Mouse (Mus musculus) stomach, postnatal 0 days (tissue): ENCODE results near the gene Xkr7.

Experiments
- CTCF ChIP-seq: IDR thresholded peaks from 2 replicates; pipeline ENCODE4 v1.5.1; 2016; ENCODE audit warnings: antibody characterized with exemption, low read depth, mild to moderate bottlenecking, moderate library complexity
- EP300 ChIP-seq: optimal IDR thresholded peaks from 2 replicates; pipeline ENCODE3; 2016; ENCODE audit warnings: antibody characterized with exemption

DNA sequence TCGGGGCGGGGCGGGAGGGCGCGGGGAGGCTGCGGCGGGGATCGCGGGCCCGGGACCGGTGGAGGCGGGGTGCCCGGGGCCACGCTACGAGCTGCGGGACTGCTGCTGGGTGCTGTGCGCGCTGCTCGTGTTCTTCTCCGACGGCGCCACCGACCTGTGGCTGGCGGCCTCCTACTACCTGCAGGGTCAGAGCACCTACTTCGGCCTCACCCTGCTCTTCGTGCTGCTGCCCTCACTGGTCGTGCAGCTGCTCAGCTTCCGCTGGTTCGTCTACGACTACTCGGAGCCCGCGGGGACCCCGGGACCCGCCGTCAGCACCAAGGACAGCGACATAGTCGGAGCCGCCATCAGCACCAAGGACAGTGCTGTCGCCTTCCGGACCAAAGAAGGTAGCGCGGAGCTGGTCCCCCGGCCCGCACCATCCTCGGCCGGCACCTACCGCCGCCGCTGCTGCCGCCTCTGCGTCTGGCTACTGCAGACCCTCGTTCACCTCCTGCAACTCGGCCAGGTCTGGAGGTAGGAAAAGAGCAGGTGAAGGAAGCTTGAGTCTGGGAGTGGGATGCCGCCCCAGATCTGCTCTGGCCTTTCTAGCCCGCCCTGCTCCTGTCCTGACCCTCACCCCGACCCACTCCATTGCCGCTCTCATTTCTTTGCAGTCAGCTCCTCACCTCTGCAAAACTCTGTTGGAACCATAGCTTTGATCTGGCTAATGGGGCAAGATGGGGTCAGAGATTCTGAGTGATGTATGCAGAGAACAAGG, 611 bp downstream of the Xkr7 start:
- TF ChIP-seq CTCF: peak; percentile 25; the same call in 1 of the 2 replicates
- no peak for TF ChIP-seq EP300
